Mouse (Mus musculus) forebrain, postnatal 0 days (tissue): ENCODE measurements around the gene Pard6b. TPM values are rescaled to one million over a fixed set of nuclear protein-coding genes. Genes with fewer than 3 reads are reported as not detected.

ENCODE experiments used
- ATAC-seq: fragments of 200-750 bp; cut with Nextera tagmentation; 2 replicates; pipeline ENCODE4 v1.8.0; 2017; ENCODE audit warnings: mild to moderate bottlenecking, moderate library complexity
- DNase-seq: peaks from one replicate; pipeline ENCODE4 v3.0.0-alpha.2; 2015
- H3K27ac ChIP-seq: fragments of 300-500 bp; sonication (generic); 2 replicates; pipeline ENCODE4 v1.5.1; 2014; ENCODE audit warnings: low read depth, mild to moderate bottlenecking, antibody characterized with exemption, low read length, moderate library complexity, mixed read lengths
- H3K27me3 ChIP-seq: fragments of 300-500 bp; sonication (generic); 2 replicates; pipeline ENCODE4 v1.6.1; 2014; ENCODE audit warnings: mild to moderate bottlenecking, low read length, mixed read lengths; ENCODE audit not compliant: insufficient read depth
- H3K36me3 ChIP-seq: fragments of 300-500 bp; sonication (generic); 2 replicates; pipeline ENCODE4 v1.6.1; 2014; ENCODE audit warnings: mild to moderate bottlenecking, moderate library complexity; ENCODE audit not compliant: insufficient read depth
- H3K4me1 ChIP-seq: fragments of 300-500 bp; sonication (generic); 2 replicates; pipeline ENCODE4 v1.6.1; 2014; ENCODE audit warnings: antibody characterized with exemption; ENCODE audit not compliant: insufficient read depth
- H3K4me2 ChIP-seq: fragments of 300-500 bp; sonication (generic); 2 replicates; pipeline ENCODE4 v1.6.1; 2014; ENCODE audit warnings: low read depth, mild to moderate bottlenecking, moderate library complexity
- H3K4me3 ChIP-seq: fragments of 300-500 bp; sonication (generic); 2 replicates; pipeline ENCODE4 v1.5.1; 2014; ENCODE audit warnings: low read depth, low read length, mixed read lengths
- H3K9ac ChIP-seq: fragments of 300-500 bp; sonication (generic); 2 replicates; pipeline ENCODE4 v1.6.1; 2014; ENCODE audit warnings: mild to moderate bottlenecking
- H3K9me3 ChIP-seq: fragments of 300-500 bp; sonication (generic); 2 replicates; pipeline ENCODE4 v1.6.1; 2016; ENCODE audit warnings: low read length
- CTCF ChIP-seq: sonication (generic); IDR thresholded peaks from 2 replicates; pipeline ENCODE4 v1.5.1; 2016; ENCODE audit warnings: antibody characterized with exemption, control low read depth, low read depth
- WGBS: fragments of 180-500 bp; shearing (Covaris S2); extraction: QIAGEN DNeasy Blood & Tissue Kit; methylation state at CpG from one replicate; pipeline ENCODE4 v1.1.7; 2014; 5-methylcytosine and 5-hydroxymethylcytosine counted together
- polyA plus RNA-seq: library from polyadenylated mRNA; unstranded; fragments of >200 nt; fragmentation: Nextera tagmentation; extraction: Ambion mirVana; gene quantifications from 2 replicates; pipeline ENCODE4 v1.2.1, GENCODE M21; 2015
- total RNA-seq: library from RNA; depleted of rRNA; stranded (reverse); fragments of >200 nt; gene quantifications from 2 replicates; pipeline ENCODE4 v1.2.3, GENCODE M21; 2014; rRNA removed

The Pard6b gene
- total RNA-seq: 4.2 and 5.3 TPM in 2 replicates
- 2.8 and 4.1 TPM in 2 replicates for polyA plus RNA-seq

DNA sequence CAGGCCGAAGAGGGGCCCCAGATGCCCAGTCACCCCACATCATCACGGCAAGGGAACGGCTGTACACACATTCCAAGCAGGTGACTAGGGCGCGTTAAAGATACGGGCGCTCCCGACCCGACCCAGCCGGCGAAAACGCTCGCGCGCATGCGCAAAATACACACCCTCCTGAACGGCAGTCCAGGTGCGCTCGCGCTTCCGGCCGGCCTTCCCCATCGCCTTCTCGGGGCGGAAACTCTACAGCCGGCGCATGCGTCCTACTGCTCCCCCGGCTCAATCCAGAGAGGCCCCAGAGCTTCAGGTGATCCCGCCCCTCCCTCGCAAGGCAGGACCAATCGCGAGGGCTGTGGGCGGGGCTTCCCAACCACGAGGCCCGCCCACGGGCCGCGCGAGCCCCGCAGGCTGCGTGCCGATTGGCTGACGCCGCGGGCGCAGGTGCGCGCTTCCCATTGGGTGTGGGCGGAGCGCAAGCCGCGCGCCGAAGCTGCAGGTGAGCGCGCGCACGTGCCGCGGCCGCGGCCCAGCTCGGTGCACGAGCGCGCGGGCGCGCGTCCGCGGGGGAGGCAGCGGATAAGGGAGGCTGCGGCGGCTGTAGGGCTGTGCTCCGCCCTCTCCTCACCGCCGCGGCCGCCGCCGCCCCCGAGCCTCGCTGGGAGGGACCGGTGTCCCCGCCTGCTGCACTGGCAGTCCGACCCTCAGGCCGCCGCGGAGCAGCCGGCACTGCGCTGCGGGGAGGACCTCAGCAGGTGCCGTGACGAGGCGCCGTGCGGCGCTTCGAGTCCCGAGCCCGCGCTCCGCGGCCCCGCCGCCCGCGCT is at the start of gene Pard6b:
Gene Pard6b (plus strand): TSS at position 574 of the 816 bp plus-strand sequence.
- no peak for TF ChIP-seq CTCF
- Histone ChIP-seq H3K9me3 (no peaks in the 10 kb centered on the region), H3K4me1 (peaks cover 9% of the 10 kb centered on the region), H3K9ac (peak within 1 kb of the TSS; percentile 75), H3K4me2 (peak within 1 kb of the TSS; percentile 89), H3K4me3 (peak within 1 kb of the TSS; percentile 83), H3K36me3 (no peaks in the 10 kb centered on the region), H3K27ac (peak within 1 kb of the TSS; percentile 95), H3K27me3 (no peaks in the 10 kb centered on the region)
- DNase-seq: peak; percentile 99
- peak; percentile 97 for ATAC-seq
- 2% methylated on average over 97 of the region's 110 CpGs for WGBS

DNA sequence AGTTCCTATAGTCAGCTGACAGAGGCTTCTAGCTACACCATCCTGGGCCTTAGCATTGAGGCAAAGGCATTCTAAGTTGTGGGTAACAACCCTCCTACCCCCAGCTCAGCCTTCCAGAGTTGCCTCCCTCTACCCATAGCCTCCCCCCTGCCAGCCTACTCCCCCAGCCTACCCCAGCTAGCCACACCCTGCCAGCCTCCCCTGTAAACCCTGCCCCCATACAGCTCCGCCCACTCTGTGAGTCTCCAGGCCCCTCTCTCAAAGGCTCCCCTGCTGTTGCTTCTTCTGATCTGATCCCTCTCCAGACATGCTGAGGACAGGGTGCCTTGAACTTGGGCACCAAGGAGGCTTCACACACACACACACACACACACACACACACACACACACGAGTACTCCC is 49.0 kb upstream of the Pard6b start:
- no peak overlapping the region for H3K27ac ChIP-seq
- no peaks in the 10 kb centered on the region for H3K27me3 ChIP-seq
- TF ChIP-seq CTCF: no peak
- no peaks in the 10 kb centered on the region for H3K36me3 ChIP-seq
- H3K4me1 ChIP-seq: no peaks in the 10 kb centered on the region
- H3K9me3 ChIP-seq: no peaks in the 10 kb centered on the region
- no peak overlapping the region for H3K4me3 ChIP-seq
- WGBS: 80% methylated on average over 2 of the region's 2 CpGs
- DNase-seq (no peak), ATAC-seq (no peak)
- no peak overlapping the region for H3K9ac ChIP-seq
- no peak overlapping the region for H3K4me2 ChIP-seq

DNA sequence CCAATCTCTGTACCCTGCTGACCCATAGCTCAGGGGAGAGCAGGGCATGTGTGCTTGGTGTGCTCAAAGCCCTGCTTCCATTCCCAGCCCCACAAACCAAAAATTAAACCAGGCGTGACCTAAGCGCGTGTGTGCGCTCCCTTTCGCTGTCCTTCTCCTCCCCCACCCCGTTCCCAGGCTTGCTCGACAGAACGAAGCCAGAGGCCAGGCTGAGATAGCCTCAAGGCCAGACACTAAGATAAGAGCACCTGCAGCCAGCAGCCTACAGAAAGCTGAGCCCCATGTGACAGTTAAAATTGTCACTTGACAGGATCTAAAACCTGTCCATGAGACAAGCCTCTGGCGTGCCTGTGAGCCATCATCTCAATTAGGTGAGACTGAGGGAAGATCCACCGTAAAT is 46.9 kb upstream of the Pard6b start:
- no peak overlapping the region for H3K27ac ChIP-seq
- TF ChIP-seq CTCF: no peak
- WGBS: 75% methylated on average over 10 of the region's 10 CpGs
- ATAC-seq (no peak), DNase-seq (no peak)
- no peak overlapping the region for H3K9ac ChIP-seq
- no peak overlapping the region for H3K4me2 ChIP-seq
- H3K9me3 ChIP-seq: no peaks in the 10 kb centered on the region
- no peak overlapping the region for H3K4me3 ChIP-seq
- no peaks in the 10 kb centered on the region for H3K36me3 ChIP-seq
- no peaks in the 10 kb centered on the region for H3K4me1 ChIP-seq
- no peaks in the 10 kb centered on the region for H3K27me3 ChIP-seq

GRCm38 (mm10) chr2:168035907-168036306 is 44.9 kb upstream of the Pard6b start:
- H3K9ac ChIP-seq: no peak overlapping the region
- WGBS: 89% methylated on average over 6 of the region's 6 CpGs
- H3K4me2 ChIP-seq: no peak overlapping the region
- H3K9me3 ChIP-seq: no peaks in the 10 kb centered on the region
- H3K36me3 ChIP-seq: no peaks in the 10 kb centered on the region
- no peaks in the 10 kb centered on the region for H3K4me1 ChIP-seq
- no peaks in the 10 kb centered on the region for H3K27me3 ChIP-seq
- TF ChIP-seq CTCF: no peak
- no peak overlapping the region for H3K27ac ChIP-seq
- H3K4me3 ChIP-seq: no peak overlapping the region
- DNase-seq (no peak), ATAC-seq (no peak)

GRCm38 (mm10) chr2:168037063-168037462 is 43.7 kb upstream of the Pard6b start:
- no peak overlapping the region for H3K9ac ChIP-seq
- TF ChIP-seq CTCF: no peak
- no peaks in the 10 kb centered on the region for H3K36me3 ChIP-seq
- H3K27ac ChIP-seq: no peak overlapping the region
- no peaks in the 10 kb centered on the region for H3K9me3 ChIP-seq
- H3K27me3 ChIP-seq: no peaks in the 10 kb centered on the region
- no peaks in the 10 kb centered on the region for H3K4me1 ChIP-seq
- ATAC-seq: no peak
- 56% methylated on average over 3 of the region's 3 CpGs for WGBS
- no peak for DNase-seq
- no peak overlapping the region for H3K4me3 ChIP-seq
- no peak overlapping the region for H3K4me2 ChIP-seq

GRCm38 (mm10) chr2:168040751-168041150 is 40.1 kb upstream of the Pard6b start:
- no peak overlapping the region for H3K4me2 ChIP-seq
- ATAC-seq: no peak
- 46% methylated on average over 3 of the region's 3 CpGs for WGBS
- DNase-seq: no peak
- no peak overlapping the region for H3K4me3 ChIP-seq
- H3K27me3 ChIP-seq: no peaks in the 10 kb centered on the region
- H3K36me3 ChIP-seq: no peaks in the 10 kb centered on the region
- no peak for TF ChIP-seq CTCF
- no peaks in the 10 kb centered on the region for H3K4me1 ChIP-seq
- H3K27ac ChIP-seq: no peak overlapping the region
- no peak overlapping the region for H3K9ac ChIP-seq
- H3K9me3 ChIP-seq: no peaks in the 10 kb centered on the region

- ATAC-seq: peak; percentile 47
These were observed 38.8 kb upstream of the Pard6b start for GRCm38 (mm10) chr2:168042019-168042418.

More at GRCm38 (mm10) chr2:168042019-168042418, 38.8 kb upstream of the Pard6b start:
- no peak overlapping the region for H3K9ac ChIP-seq
- H3K9me3 ChIP-seq: no peaks in the 10 kb centered on the region
- no peak overlapping the region for H3K4me3 ChIP-seq
- WGBS: 43% methylated on average over 6 of the region's 6 CpGs
- no peak overlapping the region for H3K4me2 ChIP-seq
- no peak for TF ChIP-seq CTCF
- no peaks in the 10 kb centered on the region for H3K4me1 ChIP-seq
- no peaks in the 10 kb centered on the region for H3K36me3 ChIP-seq
- peak; percentile 35 for DNase-seq
- no peaks in the 10 kb centered on the region for H3K27me3 ChIP-seq
- no peak overlapping the region for H3K27ac ChIP-seq
